17 mouse cellular contexts compared by ENCODE assay signal in genomic region chr7:71100266-71100665, GRCm38 (mm10).
DNase-seq lines count a peak whose midpoint lies in the region; TF ChIP-seq lines count a peak whose summit lies in the region.
"Had no signal": no experiment of that assay in that cellular context is flagged by ENCODE, and none has a peak within 500 bp of the region (broad histone marks: within the 10 kb centered on the region; RNA-seq: fewer than 3 reads in every experiment).

No protein-coding gene starts in this region.

- H3K27ac ChIP-seq in gastrocnemius, adult 2 months, result no peak overlapping the region
- H3K27ac ChIP-seq: embryonic facial prominence, embryonic 10.5 days; embryonic facial prominence, embryonic 12.5 days; forebrain, embryonic 13.5 days; forebrain, embryonic 15.5 days had no signal

- no peak overlapping the region for H3K4me3 ChIP-seq in gastrocnemius, adult 2 months
- H3K4me3 ChIP-seq: embryonic facial prominence, embryonic 10.5 days; embryonic facial prominence, embryonic 12.5 days; forebrain, embryonic 13.5 days; forebrain, embryonic 15.5 days had no signal

- no peak for TF ChIP-seq POLR2A in brain, embryonic 14.5 days (IDR thresholded peaks at IDR 0.05; ENCODE audit: borderline replicate concordance, extremely low read depth, insufficient read depth, insufficient read length, poor library complexity, severe bottlenecking)

- intact Hi-C loops in left cerebral cortex, postnatal 4 days (cut with DNase I), result no loop called here
- intact Hi-C loops in left cerebral cortex, postnatal 25 days (cut with DNase I), result no loop called here
- intact Hi-C loops in gastrocnemius, adult 2 months (cut with DNase I), result no loop called here

- no peak for TF ChIP-seq CTCF in brain, embryonic 14.5 days (IDR thresholded peaks at IDR 0.05; ENCODE audit: borderline replicate concordance, extremely low read depth, insufficient read depth, insufficient read length)
- no peak for TF ChIP-seq CTCF in gastrocnemius, adult 2 months (IDR thresholded peaks at IDR 0.05)

- peak; percentile 38 to 54 for DNase-seq in cerebellum, postnatal 14 days
- no peak for DNase-seq in cerebellum, postnatal 25 days
- peak; percentile 47 for DNase-seq in left cerebral cortex, postnatal 4 days
- DNase-seq in left cerebral cortex, postnatal 25 days (ENCODE audit: low spot score in 2 of 2), result no peak
- DNase-seq in brain, embryonic 14.5 days (ENCODE audit: low read depth), result peak; percentile 17
- no peak for DNase-seq in gastrocnemius, adult 2 months
- DNase-seq: adrenal gland, adult 2 months; adrenal gland, postnatal 10 days; adrenal gland, postnatal 25 days; cerebellum, adult 11-12 months; cerebellum, adult 2 months; cerebellum, adult 9-10 months; forebrain, postnatal 0 days had no signal

Comparison
In these comparisons a context has a peak if more than half of its experiments do, and no peak if none do; other contexts are left out.
1. DNase-seq: peak in cerebellum, postnatal 14 days (2 of 2), left cerebral cortex, postnatal 4 days (single experiment) and brain, embryonic 14.5 days (single experiment); none in cerebellum, postnatal 25 days (0 of 2), left cerebral cortex, postnatal 25 days (0 of 2) and gastrocnemius, adult 2 months (single experiment).